Mouse (Mus musculus) liver, embryonic 16.5 days (tissue): ENCODE data around the gene Asic5. TPM values are rescaled to one million over a fixed set of nuclear protein-coding genes. Genes with fewer than 3 reads are reported as not detected.

Source experiments
- ATAC-seq: fragments of 200-750 bp; cut with Nextera tagmentation; 2 replicates; pipeline ENCODE4 v1.8.0; 2017; ENCODE audit warnings: low read depth, mild to moderate bottlenecking, moderate number of reproducible peaks, moderate library complexity
- H3K27ac ChIP-seq: fragments of 300-500 bp; sonication (generic); 2 replicates; pipeline ENCODE4 v1.5.1; 2014; ENCODE audit warnings: mild to moderate bottlenecking, low read length
- H3K27me3 ChIP-seq: fragments of 300-500 bp; sonication (generic); 2 replicates; pipeline ENCODE4 v1.6.1; 2014; ENCODE audit warnings: low read depth, low read length, mixed read lengths; ENCODE audit not compliant: control insufficient read depth, insufficient read depth
- H3K36me3 ChIP-seq: fragments of 300-500 bp; sonication (generic); 2 replicates; pipeline ENCODE4 v1.6.1; 2014; ENCODE audit warnings: mild to moderate bottlenecking; ENCODE audit not compliant: control insufficient read depth, insufficient read depth
- H3K4me1 ChIP-seq: fragments of 300-500 bp; sonication (generic); 2 replicates; pipeline ENCODE4 v1.6.1; 2014; ENCODE audit warnings: low read depth, low read length, mixed read lengths; ENCODE audit not compliant: control insufficient read depth
- H3K4me2 ChIP-seq: fragments of 300-500 bp; sonication (generic); 2 replicates; pipeline ENCODE4 v1.6.1; 2014; ENCODE audit warnings: low read depth, low read length, mixed read lengths
- H3K4me3 ChIP-seq: fragments of 300-500 bp; sonication (generic); 2 replicates; pipeline ENCODE4 v1.5.1; 2014; ENCODE audit warnings: low read depth, mild to moderate bottlenecking, low read length
- H3K9ac ChIP-seq: fragments of 300-500 bp; sonication (generic); 2 replicates; pipeline ENCODE4 v1.6.1; 2014; ENCODE audit warnings: low read depth, low read length
- H3K9me3 ChIP-seq: fragments of 300-500 bp; sonication (generic); replicated peaks from 2 replicates; pipeline ENCODE4 v1.6.1; 2016; ENCODE audit warnings: low read length; ENCODE audit not compliant: control insufficient read depth
- WGBS: fragments of 180-500 bp; shearing (Covaris S2); extraction: QIAGEN DNeasy Blood & Tissue Kit; methylation state at CpG from one replicate; pipeline ENCODE4 v1.1.7; 2014; ENCODE audit not compliant: insufficient replicate concordance; 5-methylcytosine and 5-hydroxymethylcytosine counted together
- polyA plus RNA-seq: library from polyadenylated mRNA; unstranded; fragments of >200 nt; fragmentation: Nextera tagmentation; extraction: Ambion mirVana; gene quantifications from 2 replicates; pipeline ENCODE4 v1.2.1, GENCODE M21; 2015

Asic5 gene
- polyA plus RNA-seq, 1 experiment from 2014 or later, result 0.32 TPM

- no peak overlapping the region for H3K9ac ChIP-seq
- WGBS, result 55% methylated on average over 3 of the region's 3 CpGs
- H3K4me1 ChIP-seq, result no peaks in the 10 kb centered on the region
- ATAC-seq, result no peak
- no peaks in the 10 kb centered on the region for H3K9me3 ChIP-seq
- no peak overlapping the region for H3K4me2 ChIP-seq
- no peaks in the 10 kb centered on the region for H3K27me3 ChIP-seq
- H3K4me3 ChIP-seq, result no peak overlapping the region
- no peak overlapping the region for H3K27ac ChIP-seq
- H3K36me3 ChIP-seq, result no peaks in the 10 kb centered on the region
Measured at GRCm38 (mm10) chr3:81987628-81988027, 5.5 kb downstream of the Asic5 start.

DNA sequence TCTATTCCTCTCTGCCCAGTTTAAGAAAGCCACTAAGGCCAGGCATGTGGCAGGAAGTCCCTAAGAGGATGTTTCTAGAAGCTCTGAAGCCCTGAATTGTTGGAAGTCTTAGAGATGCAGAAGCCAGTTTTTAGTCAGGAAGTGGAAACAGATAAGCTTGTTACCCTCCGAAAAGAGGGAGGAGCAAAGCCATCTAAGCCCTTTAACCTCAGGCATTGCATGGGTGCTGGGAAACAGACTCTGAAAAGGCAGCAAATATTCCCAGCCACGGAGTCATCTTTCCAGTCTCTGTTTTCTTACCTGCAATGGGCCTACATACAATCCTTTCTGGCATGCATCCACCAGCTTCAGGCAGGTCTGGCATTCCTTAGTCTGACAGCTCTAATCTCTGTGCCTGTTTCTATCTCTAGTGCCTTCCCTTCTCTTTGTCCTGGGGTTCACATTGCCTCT lies 7.6 kb downstream of the Asic5 start:
- H3K27ac ChIP-seq, result no peak overlapping the region
- H3K9me3 ChIP-seq, result no peaks in the 10 kb centered on the region
- no peak overlapping the region for H3K4me3 ChIP-seq
- WGBS, result 23% methylated on average over 2 of the region's 2 CpGs
- no peak overlapping the region for H3K4me2 ChIP-seq
- H3K36me3 ChIP-seq, result no peaks in the 10 kb centered on the region
- H3K4me1 ChIP-seq, result no peaks in the 10 kb centered on the region
- H3K27me3 ChIP-seq, result no peaks in the 10 kb centered on the region
- ATAC-seq, result no peak
- H3K9ac ChIP-seq, result no peak overlapping the region

GRCm38 (mm10) chr3:81990531-81990930 lies 8.4 kb downstream of the Asic5 start:
- no peaks in the 10 kb centered on the region for H3K9me3 ChIP-seq
- no peaks in the 10 kb centered on the region for H3K4me1 ChIP-seq
- no peaks in the 10 kb centered on the region for H3K27me3 ChIP-seq
- no peak overlapping the region for H3K4me3 ChIP-seq
- no peak overlapping the region for H3K27ac ChIP-seq
- ATAC-seq, result peak; percentile 45; the same call in 1 of the 2 replicates
- H3K4me2 ChIP-seq, result no peak overlapping the region
- WGBS, result 46% methylated on average over 3 of the region's 3 CpGs
- no peaks in the 10 kb centered on the region for H3K36me3 ChIP-seq
- no peak overlapping the region for H3K9ac ChIP-seq

GRCm38 (mm10) chr3:81995371-81995770 lies 13.3 kb downstream of the Asic5 start:
- Histone ChIP-seq H3K9me3 (no peaks in the 10 kb centered on the region), H3K36me3 (no peaks in the 10 kb centered on the region), H3K4me2 (no peak overlapping the region), H3K27me3 (no peaks in the 10 kb centered on the region), H3K27ac (no peak overlapping the region), H3K9ac (no peak overlapping the region), H3K4me3 (no peak overlapping the region), H3K4me1 (no peaks in the 10 kb centered on the region)
- ATAC-seq, result no peak
- WGBS, result 26% methylated on average over 4 of the region's 4 CpGs

DNA sequence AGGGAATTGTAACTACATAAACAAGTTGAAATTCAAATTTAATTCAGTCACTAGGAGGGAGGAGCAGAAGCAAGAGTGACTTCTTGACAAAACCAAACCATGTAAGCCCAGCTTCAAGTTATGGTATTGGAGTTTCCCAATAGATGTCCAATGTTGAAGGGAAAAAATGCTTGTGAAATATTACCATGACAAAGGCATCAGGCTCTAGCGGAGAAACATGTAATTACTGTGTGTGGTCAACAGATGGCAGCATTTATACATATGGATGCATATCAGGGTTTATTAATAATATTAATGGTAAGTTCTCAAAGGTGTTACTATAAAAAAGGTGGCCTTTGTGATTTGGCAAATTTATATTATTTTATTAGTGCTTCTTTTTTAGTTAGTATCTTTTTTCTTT lies 13.9 kb downstream of the Asic5 start:
- no peak for ATAC-seq
- Histone ChIP-seq H3K27me3 (no peaks in the 10 kb centered on the region), H3K4me3 (no peak overlapping the region), H3K4me1 (no peaks in the 10 kb centered on the region), H3K9ac (no peak overlapping the region), H3K4me2 (no peak overlapping the region), H3K9me3 (no peaks in the 10 kb centered on the region), H3K27ac (no peak overlapping the region), H3K36me3 (no peaks in the 10 kb centered on the region)
- WGBS, result 0% methylated on average over 1 of the region's 1 CpGs

DNA sequence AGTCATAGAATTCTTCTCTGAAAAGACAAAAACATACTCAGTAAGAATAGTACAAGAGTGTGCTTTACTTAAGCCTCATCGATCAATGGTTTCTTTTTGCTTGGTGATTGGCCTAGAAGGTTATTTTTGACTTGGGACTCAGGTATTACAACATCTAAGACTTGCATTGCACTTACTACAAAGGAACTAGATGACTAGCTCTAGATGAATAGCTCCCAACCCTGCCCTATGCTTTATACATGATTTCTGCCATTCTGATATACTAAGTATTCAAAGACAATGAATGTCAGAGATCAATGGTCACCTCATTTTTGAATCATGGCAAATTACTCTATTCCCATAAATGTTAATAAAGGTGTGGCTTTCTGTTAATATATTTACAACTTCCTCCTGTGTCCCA lies 24.9 kb downstream of the Asic5 start:
- no peak for ATAC-seq
- Histone ChIP-seq H3K4me1 (no peaks in the 10 kb centered on the region), H3K9ac (no peak overlapping the region), H3K4me3 (no peak overlapping the region), H3K4me2 (no peak overlapping the region), H3K27me3 (no peaks in the 10 kb centered on the region), H3K9me3 (no peaks in the 10 kb centered on the region), H3K36me3 (no peaks in the 10 kb centered on the region), H3K27ac (no peak overlapping the region)
- WGBS, result 71% methylated on average over 1 of the region's 1 CpGs

DNA sequence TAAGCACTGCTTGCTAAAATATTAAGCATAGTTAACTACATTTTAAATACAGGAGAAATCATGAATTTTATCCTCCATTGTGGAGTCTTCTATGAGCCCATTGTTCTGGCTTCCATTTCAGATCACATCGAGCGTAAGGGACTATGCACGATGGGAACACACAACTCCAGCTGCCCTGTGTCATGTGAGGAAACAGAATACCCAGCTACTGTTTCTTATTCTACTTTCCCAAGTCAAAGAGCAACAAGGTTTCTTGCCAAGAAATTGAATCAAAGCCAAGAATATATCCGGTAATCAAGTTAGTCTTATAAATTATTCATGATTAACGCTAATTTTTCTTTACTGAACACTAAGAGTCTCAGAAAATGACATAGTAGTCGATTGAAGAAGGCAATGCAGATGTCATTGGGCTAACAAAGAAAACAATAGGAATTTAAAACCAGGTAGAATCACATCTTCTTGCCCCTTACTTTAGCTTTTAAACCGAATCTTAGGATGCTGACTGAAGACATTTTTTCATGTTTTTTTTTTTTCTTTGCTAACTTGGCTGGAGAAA lies 32.1 kb downstream of the Asic5 start:
- H3K9ac ChIP-seq, result no peak overlapping the region
- H3K27me3 ChIP-seq, result no peaks in the 10 kb centered on the region

GRCm38 (mm10) chr3:82022421-82022920 lies 40.4 kb downstream of the Asic5 start:
- no peak overlapping the region for H3K4me3 ChIP-seq
- 62% methylated on average over 8 of the region's 8 CpGs for WGBS
- ATAC-seq, result no peak

More for the DNA sequence above, 32.1 kb downstream of the Asic5 start:
- 58% methylated on average over 7 of the region's 7 CpGs for WGBS
- H3K9me3 ChIP-seq, result no peaks in the 10 kb centered on the region
- H3K4me1 ChIP-seq, result no peaks in the 10 kb centered on the region
- no peak for ATAC-seq
- no peaks in the 10 kb centered on the region for H3K36me3 ChIP-seq
- no peak overlapping the region for H3K27ac ChIP-seq
- H3K4me3 ChIP-seq, result no peak overlapping the region
- no peak overlapping the region for H3K4me2 ChIP-seq

DNA sequence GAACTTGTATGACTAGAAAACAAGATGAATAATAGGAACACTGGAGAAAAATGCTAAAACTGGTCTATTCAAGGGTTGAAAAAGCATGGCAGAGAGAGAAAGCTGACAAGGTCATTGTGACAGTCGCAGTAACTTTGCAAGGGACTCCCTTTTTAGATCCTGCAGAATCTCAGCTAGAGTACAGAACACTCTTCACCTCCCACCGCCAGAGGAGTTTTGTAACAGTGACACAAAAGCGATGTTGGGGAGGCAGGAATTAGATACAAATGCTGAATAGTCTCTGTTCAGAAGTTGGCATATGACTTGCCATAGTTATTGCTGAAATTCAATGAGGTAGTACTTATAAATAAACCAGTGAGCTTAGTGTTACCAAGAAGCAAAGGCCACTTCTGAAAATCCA lies 41.0 kb downstream of the Asic5 start:
- H3K9ac ChIP-seq, result no peak overlapping the region
- no peak overlapping the region for H3K27ac ChIP-seq
- H3K4me1 ChIP-seq, result no peaks in the 10 kb centered on the region
- 58% methylated on average over 3 of the region's 3 CpGs for WGBS
- no peak for ATAC-seq
- H3K4me3 ChIP-seq, result no peak overlapping the region
- no peaks in the 10 kb centered on the region for H3K36me3 ChIP-seq
- no peak overlapping the region for H3K4me2 ChIP-seq
- H3K9me3 ChIP-seq, result no peaks in the 10 kb centered on the region
- H3K27me3 ChIP-seq, result no peaks in the 10 kb centered on the region

More at GRCm38 (mm10) chr3:82022421-82022920, 40.4 kb downstream of the Asic5 start:
- no peaks in the 10 kb centered on the region for H3K4me1 ChIP-seq
- H3K36me3 ChIP-seq, result no peaks in the 10 kb centered on the region
- no peak overlapping the region for H3K4me2 ChIP-seq
- H3K9ac ChIP-seq, result no peak overlapping the region
- H3K27ac ChIP-seq, result no peak overlapping the region
- no peaks in the 10 kb centered on the region for H3K9me3 ChIP-seq
- H3K27me3 ChIP-seq, result no peaks in the 10 kb centered on the region
